Mouse (Mus musculus) kidney, adult 2 months (tissue): Measurements from ENCODE around the gene Zyg11b. TPM values are rescaled to one million over a fixed set of nuclear protein-coding genes. Genes with fewer than 3 reads are reported as not detected.

Source experiments
- DNase-seq: peaks from one replicate; pipeline ENCODE4 v3.0.0; 2021
- H3K27ac ChIP-seq: fragments of 200-500 bp; 2 replicates; pipeline ENCODE4 v1.5.1; 2012; ENCODE audit warnings: low read depth, low read length, control low read depth, inconsistent platforms; ENCODE audit not compliant: insufficient read depth
- H3K27me3 ChIP-seq: fragments of 200-500 bp; replicated peaks from 2 replicates; pipeline ENCODE4 v1.6.1; 2012; ENCODE audit warnings: mild to moderate bottlenecking, moderate library complexity, low read length, inconsistent platforms; ENCODE audit not compliant: control insufficient read depth, insufficient read depth
- H3K36me3 ChIP-seq: fragments of 200-500 bp; 2 replicates; pipeline ENCODE4 v1.6.1; 2012; ENCODE audit warnings: mild to moderate bottlenecking, moderate library complexity, low read length, inconsistent platforms; ENCODE audit not compliant: control insufficient read depth, insufficient read depth
- H3K4me1 ChIP-seq: fragments of 200-500 bp; 2 replicates; pipeline ENCODE4 v1.6.1; 2011; ENCODE audit warnings: low read length; ENCODE audit not compliant: control insufficient read depth, insufficient read depth
- H3K4me3 ChIP-seq: fragments of 200-500 bp; 2 replicates; pipeline ENCODE4 v1.5.1; 2011; ENCODE audit warnings: mild to moderate bottlenecking, low read depth, low read length, control low read depth; ENCODE audit not compliant: insufficient read depth
- CTCF ChIP-seq: fragments of 200-500 bp; conservative IDR thresholded peaks from 2 replicates; pipeline ENCODE4 v1.5.1; 2011; ENCODE audit warnings: low read depth, mild to moderate bottlenecking, control low read depth, low read length, moderate library complexity, mixed read lengths; ENCODE audit not compliant: insufficient read depth, insufficient read length
- POLR2A ChIP-seq: fragments of 200-500 bp; IDR thresholded peaks from one replicate; pipeline ENCODE4 v1.6.1; 2011; ENCODE audit warnings: low read depth, low read length, control low read depth
- WGBS: fragments of 180-500 bp; shearing (Covaris S2); methylation state at CpG from one replicate; pipeline ENCODE4 v1.1.7; 2018; 5-methylcytosine and 5-hydroxymethylcytosine counted together
- polyA plus RNA-seq: library from polyadenylated mRNA; depleted of rRNA; stranded (reverse); fragments of >200 nt; gene quantifications from 2 replicates; pipeline ENCODE4 v1.2.3, GENCODE M21; 2012

Gene Zyg11b
- polyA plus RNA-seq, 1 experiment = 9.5 TPM

- WGBS = 20% methylated on average over 4 of the region's 4 CpGs
- peak; percentile 59 for DNase-seq
Measured at GRCm38 (mm10) chr4:108339277-108339690, 38.4 kb upstream of the Zyg11b start.

GRCm38 (mm10) chr4:108338811-108339210 is 37.9 kb upstream of the Zyg11b start:
- H3K4me3 ChIP-seq = no peak overlapping the region
- H3K36me3 ChIP-seq = no peaks in the 10 kb centered on the region
- 79% methylated on average over 10 of the region's 10 CpGs for WGBS
- no peaks in the 10 kb centered on the region for H3K27me3 ChIP-seq
- DNase-seq = no peak
- H3K27ac ChIP-seq = no peak overlapping the region
- no peaks in the 10 kb centered on the region for H3K4me1 ChIP-seq
- TF ChIP-seq CTCF (no peak), POLR2A (no peak)

More at GRCm38 (mm10) chr4:108339277-108339690, 38.4 kb upstream of the Zyg11b start:
- TF ChIP-seq POLR2A = no peak
- peak; percentile 68 for TF ChIP-seq CTCF
- Histone ChIP-seq H3K36me3 (no peaks in the 10 kb centered on the region), H3K4me3 (no peak overlapping the region), H3K27ac (no peak overlapping the region), H3K4me1 (no peaks in the 10 kb centered on the region), H3K27me3 (no peaks in the 10 kb centered on the region)

DNA sequence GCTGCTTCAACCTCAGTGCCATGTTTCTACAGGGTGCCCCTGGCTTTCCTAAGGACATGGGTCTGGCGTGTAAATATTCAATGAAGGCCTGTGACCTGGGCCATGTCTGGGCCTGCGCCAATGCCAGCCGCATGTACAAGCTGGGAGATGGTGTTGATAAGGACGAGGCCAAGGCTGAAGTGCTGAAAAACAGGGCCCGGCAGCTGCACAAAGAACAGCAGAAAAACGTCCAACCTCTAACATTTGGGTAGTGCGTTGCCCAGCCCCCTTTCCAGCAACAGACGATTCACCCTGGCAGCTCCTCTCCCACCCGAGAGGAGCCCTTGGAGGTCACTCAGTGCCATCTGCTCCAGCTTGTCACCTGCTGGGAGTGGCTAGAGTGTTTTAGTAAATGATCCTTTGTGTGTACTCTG is 37.4 kb upstream of the Zyg11b start:
- H3K27me3 ChIP-seq = no peaks in the 10 kb centered on the region
- no peaks in the 10 kb centered on the region for H3K4me1 ChIP-seq
- no peak overlapping the region for H3K4me3 ChIP-seq
- H3K36me3 ChIP-seq = no peaks in the 10 kb centered on the region
- no peak for TF ChIP-seq CTCF
- no peak for TF ChIP-seq POLR2A
- no peak for DNase-seq
- 73% methylated on average over 9 of the region's 9 CpGs for WGBS
- no peak overlapping the region for H3K27ac ChIP-seq

- Histone ChIP-seq H3K36me3 (no peaks in the 10 kb centered on the region), H3K4me1 (no peaks in the 10 kb centered on the region), H3K27ac (no peak overlapping the region), H3K27me3 (no peaks in the 10 kb centered on the region), H3K4me3 (no peak overlapping the region)
- DNase-seq = no peak
- no peak for TF ChIP-seq POLR2A
- no peak for TF ChIP-seq CTCF
- WGBS = 66% methylated on average over 3 of the region's 3 CpGs
Measured at GRCm38 (mm10) chr4:108337817-108338216, 36.9 kb upstream of the Zyg11b start.

- Histone ChIP-seq H3K36me3 (no peaks in the 10 kb centered on the region; the same call in 1 of the 2 replicates), H3K27ac (no peak overlapping the region), H3K4me1 (no peaks in the 10 kb centered on the region), H3K27me3 (no peaks in the 10 kb centered on the region), H3K4me3 (no peak overlapping the region)
- TF ChIP-seq CTCF = no peak
- no peak for TF ChIP-seq POLR2A
- WGBS = 72% methylated on average over 2 of the region's 2 CpGs
- no peak for DNase-seq
Measured at GRCm38 (mm10) chr4:108336765-108337164, 35.9 kb upstream of the Zyg11b start.

DNA sequence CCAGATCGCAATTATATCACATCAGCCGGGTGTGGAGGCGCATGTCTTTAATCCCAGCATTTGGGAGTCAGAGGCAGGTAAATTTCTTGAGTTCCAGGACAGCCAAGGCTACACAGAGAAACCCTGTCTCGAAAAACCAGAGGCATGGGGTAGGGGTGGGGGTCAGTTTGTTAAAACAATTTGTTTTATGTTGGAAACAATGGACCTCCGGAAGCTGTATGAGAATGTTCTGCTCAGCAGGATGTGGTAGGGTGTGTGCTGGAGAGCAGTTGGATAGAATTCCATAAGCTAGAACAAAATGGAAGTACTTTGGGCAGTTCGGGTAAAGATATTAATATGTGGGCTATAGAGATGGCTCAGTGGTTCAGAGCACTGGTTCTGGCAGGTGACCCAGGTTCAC is 34.5 kb upstream of the Zyg11b start:
- 75% methylated on average over 6 of the region's 6 CpGs for WGBS
- DNase-seq = no peak
- Histone ChIP-seq H3K36me3 (no peaks in the 10 kb centered on the region; the same call in 1 of the 2 replicates), H3K27ac (no peak overlapping the region), H3K4me1 (no peaks in the 10 kb centered on the region; the same call in 1 of the 2 replicates), H3K4me3 (no peak overlapping the region), H3K27me3 (no peaks in the 10 kb centered on the region)
- TF ChIP-seq POLR2A (no peak), CTCF (no peak)

DNA sequence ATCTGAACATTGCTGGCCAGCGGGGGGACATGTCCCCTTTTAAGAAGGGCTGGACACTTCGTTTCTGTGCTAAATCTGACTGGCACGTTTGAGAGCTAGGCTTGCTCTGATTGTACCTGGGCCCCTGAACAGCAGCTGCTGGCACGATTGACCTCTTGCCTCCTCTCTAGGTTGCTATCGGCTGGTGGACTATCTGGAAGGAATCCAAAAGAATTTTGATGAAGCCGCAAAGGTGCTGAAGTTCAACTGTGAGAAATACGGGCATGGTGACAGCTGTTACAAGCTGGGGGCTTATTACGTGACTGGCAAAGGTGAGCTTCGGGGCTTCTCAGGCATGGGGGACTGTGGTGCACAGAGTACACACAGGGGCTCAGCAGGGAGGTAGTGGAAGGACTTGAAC is 31.1 kb upstream of the Zyg11b start:
- peak; percentile 62 for DNase-seq
- Histone ChIP-seq H3K4me1 (peaks cover 3% of the 10 kb centered on the region; the same call in 1 of the 2 replicates), H3K4me3 (no peak overlapping the region), H3K36me3 (no peaks in the 10 kb centered on the region; the same call in 1 of the 2 replicates), H3K27me3 (no peaks in the 10 kb centered on the region), H3K27ac (no peak overlapping the region)
- 53% methylated on average over 9 of the region's 9 CpGs for WGBS
- TF ChIP-seq CTCF (no peak), POLR2A (no peak)
